Mouse (Mus musculus): Measurements from ENCODE around the gene Tspyl4. TPM values are rescaled to one million over a fixed set of nuclear protein-coding genes. Genes with fewer than 3 reads are reported as not detected.

Tspyl4 gene
- total and polyA plus RNA-seq, 2 experiments from 2014 or later, result 429 to 482 TPM

GRCm38 (mm10) chr10:34271681-34272080, 25.6 kb upstream of the Tspyl4 start:
- no peak for TF ChIP-seq CTCF (IDR thresholded peaks at IDR 0.05; ENCODE audit: low read depth)
- no peaks in the 10 kb centered on the region for H3K27me3 ChIP-seq (ENCODE audit: insufficient read depth, low read length)

GRCm38 (mm10) chr10:34280591-34281175, 16.6 kb upstream of the Tspyl4 start:
- Histone ChIP-seq H3K27ac (no peak overlapping the region), H3K4me2 (ENCODE audit: low read depth, low read length) (peak overlapping the region; percentile 87), H3K27me3 (ENCODE audit: insufficient read depth, low read length) (no peaks in the 10 kb centered on the region), H3K4me1 (ENCODE audit: insufficient read depth, low read length) (0 out of 2 replicates have a peak, but pooled peaks cover 6% of the 10 kb centered on the region), H3K9me3 (ENCODE audit: low read length) (no peaks in the 10 kb centered on the region), H3K4me3 (ENCODE audit: low read length) (peak overlapping the region; percentile 23), H3K9ac (replicated peaks; ENCODE audit: low read length) (no peak overlapping the region), H3K36me3 (ENCODE audit: insufficient read depth, low read length) (no peaks in the 10 kb centered on the region)
- DNase-seq (ENCODE audit: low spot score), result peak; percentile 91
- 22% methylated on average over 13 of the region's 13 CpGs for WGBS
- ATAC-seq, result 0 out of 2 replicates have a peak, but pooled peaks have one; percentile 8
- TF ChIP-seq CTCF (IDR thresholded peaks at IDR 0.05; ENCODE audit: low read depth), result peak; percentile 83

More at GRCm38 (mm10) chr10:34271681-34272080, 25.6 kb upstream of the Tspyl4 start:
- H3K27ac ChIP-seq, result no peak overlapping the region
- H3K9me3 ChIP-seq (ENCODE audit: low read length), result no peaks in the 10 kb centered on the region
- WGBS, result 29% methylated on average over 7 of the region's 7 CpGs
- 0 out of 2 replicates have a peak overlapping the region, but pooled peaks have one; percentile 28 for H3K4me2 ChIP-seq (ENCODE audit: low read depth, low read length)
- H3K4me3 ChIP-seq (ENCODE audit: low read length), result no peak overlapping the region
- H3K4me1 ChIP-seq (ENCODE audit: insufficient read depth, low read length), result no peaks in the 10 kb centered on the region
- DNase-seq (ENCODE audit: low spot score) (peak; percentile 65), ATAC-seq (peak; percentile 47; the same call in 1 of the 2 replicates)
- no peak overlapping the region for H3K9ac ChIP-seq (replicated peaks; ENCODE audit: low read length)
- H3K36me3 ChIP-seq (ENCODE audit: insufficient read depth, low read length), result no peaks in the 10 kb centered on the region

- no peaks in the 10 kb centered on the region for H3K9me3 ChIP-seq (ENCODE audit: low read length)
- TF ChIP-seq CTCF (IDR thresholded peaks at IDR 0.05; ENCODE audit: low read depth), result no peak
- peak overlapping the region; percentile 80 for H3K27ac ChIP-seq
- peak overlapping the region; percentile 79 for H3K4me3 ChIP-seq (ENCODE audit: low read length)
- H3K9ac ChIP-seq (replicated peaks; ENCODE audit: low read length), result peak overlapping the region; percentile 95
- H3K4me2 ChIP-seq (ENCODE audit: low read depth, low read length), result peak overlapping the region; percentile 87
- H3K27me3 ChIP-seq (ENCODE audit: insufficient read depth, low read length), result no peaks in the 10 kb centered on the region
- 16% methylated on average over 14 of the region's 14 CpGs for WGBS
- 0 out of 2 replicates have a peak, but pooled peaks cover 6% of the 10 kb centered on the region for H3K4me1 ChIP-seq (ENCODE audit: insufficient read depth, low read length)
- peak; percentile 51 for DNase-seq (ENCODE audit: low spot score)
- no peak for ATAC-seq
- no peaks in the 10 kb centered on the region for H3K36me3 ChIP-seq (ENCODE audit: insufficient read depth, low read length)
These were observed 15.9 kb upstream of the Tspyl4 start for GRCm38 (mm10) chr10:34281211-34281961.

DNA sequence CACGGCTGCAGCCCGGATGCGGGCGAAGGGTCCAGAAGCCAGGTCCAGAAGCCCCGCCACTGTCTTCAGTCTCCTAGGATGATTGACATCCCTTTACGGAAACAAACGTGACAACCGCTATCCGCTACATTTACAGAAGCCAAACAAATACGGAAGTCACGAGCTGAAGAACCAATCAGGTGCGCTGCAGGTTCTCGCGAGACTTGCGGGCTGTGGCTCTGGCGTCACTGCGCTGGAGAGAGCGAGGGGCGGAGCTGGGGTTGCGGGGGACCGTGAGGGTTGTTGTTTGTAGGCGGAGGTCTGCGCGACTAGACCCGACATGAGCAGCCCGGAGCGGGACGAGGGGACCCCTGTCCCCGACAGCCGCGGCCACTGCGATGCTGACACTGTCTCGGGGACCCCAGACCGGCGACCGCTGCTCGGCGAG, 15.3 kb upstream of the Tspyl4 start, which contains the start of gene Tspyl1:
Tspyl1 (plus strand) TSS at position 229 of the 427 bp plus-strand sequence.
- Histone ChIP-seq H3K36me3 (ENCODE audit: insufficient read depth, low read length) (0 out of 2 replicates have a peak, but pooled peaks cover under 1% of the 10 kb centered on the region), H3K4me2 (ENCODE audit: low read depth, low read length) (peak within 1 kb of the TSS; percentile 87), H3K4me1 (ENCODE audit: insufficient read depth, low read length) (0 out of 2 replicates have a peak, but pooled peaks cover 6% of the 10 kb centered on the region), H3K27me3 (ENCODE audit: insufficient read depth, low read length) (no peaks in the 10 kb centered on the region), H3K9me3 (ENCODE audit: low read length) (no peaks in the 10 kb centered on the region), H3K9ac (replicated peaks; ENCODE audit: low read length) (peak within 1 kb of the TSS; percentile 95), H3K4me3 (ENCODE audit: low read length) (peak within 1 kb of the TSS; percentile 79), H3K27ac (peak within 1 kb of the TSS; percentile 80)
- WGBS, result under 1% methylated on average over 38 of the region's 38 CpGs
- DNase-seq (ENCODE audit: low spot score) (peak; percentile 99), ATAC-seq (peak; percentile 98)
- TF ChIP-seq CTCF (IDR thresholded peaks at IDR 0.05; ENCODE audit: low read depth), result no peak

- DNase-seq (ENCODE audit: low spot score), result peak; percentile 50
- Histone ChIP-seq H3K27me3 (ENCODE audit: insufficient read depth, low read length) (no peaks in the 10 kb centered on the region), H3K9me3 (ENCODE audit: low read length) (no peaks in the 10 kb centered on the region), H3K9ac (replicated peaks; ENCODE audit: low read length) (peak overlapping the region; percentile 95), H3K36me3 (ENCODE audit: insufficient read depth, low read length) (peaks cover 3% of the 10 kb centered on the region; the same call in 1 of the 2 replicates), H3K27ac (peak overlapping the region; percentile 80), H3K4me1 (ENCODE audit: insufficient read depth, low read length) (0 out of 2 replicates have a peak, but pooled peaks cover 6% of the 10 kb centered on the region), H3K4me3 (ENCODE audit: low read length) (peak overlapping the region; percentile 79), H3K4me2 (ENCODE audit: low read depth, low read length) (peak overlapping the region; percentile 87)
- ATAC-seq, result peak; percentile 43
- no peak for TF ChIP-seq CTCF (IDR thresholded peaks at IDR 0.05; ENCODE audit: low read depth)
- 3% methylated on average over 47 of the region's 47 CpGs for WGBS
These were observed 14.6 kb upstream of the Tspyl4 start for GRCm38 (mm10) chr10:34282420-34283238.

GRCm38 (mm10) chr10:34296911-34297298, 337 bp upstream of the Tspyl4 start:
- H3K27me3 ChIP-seq (ENCODE audit: insufficient read depth, low read length), result no peaks in the 10 kb centered on the region
- H3K4me3 ChIP-seq (ENCODE audit: low read length), result peak overlapping the region; percentile 79
- peaks cover 12% of the 10 kb centered on the region; the same call in 1 of the 2 replicates for H3K4me1 ChIP-seq (ENCODE audit: insufficient read depth, low read length)
- H3K27ac ChIP-seq, result peak overlapping the region; percentile 99
- no peaks in the 10 kb centered on the region for H3K9me3 ChIP-seq (ENCODE audit: low read length)
- 2% methylated on average over 13 of the region's 13 CpGs for WGBS
- H3K9ac ChIP-seq (replicated peaks; ENCODE audit: low read length), result peak overlapping the region; percentile 79
- DNase-seq (ENCODE audit: low spot score) (peak; percentile 45), ATAC-seq (peak; percentile 50)
- no peaks in the 10 kb centered on the region for H3K36me3 ChIP-seq (ENCODE audit: insufficient read depth, low read length)
- peak overlapping the region; percentile 92 for H3K4me2 ChIP-seq (ENCODE audit: low read depth, low read length)
- no peak for TF ChIP-seq CTCF (IDR thresholded peaks at IDR 0.05; ENCODE audit: low read depth)

Measured in hindbrain, postnatal 0 days (tissue).